Mouse (Mus musculus): ENCODE measurements at regions not wholly inside any gene's neighbourhood (a gene's known extent, or its start where the extent isn't known, plus 50 kb on each side); places are given as distances from the start of the nearest gene placed in this dataset.

- no peak for DNase-seq
Measured at GRCm38 (mm10) chr1:144316251-144316650, 67.2 kb upstream of the Rgs1 start.

GRCm38 (mm10) chr1:144314382-144314781, 65.3 kb upstream of the Rgs1 start:
- no peak for DNase-seq

- no peak for DNase-seq
Measured at GRCm38 (mm10) chr1:144313318-144313717, 64.3 kb upstream of the Rgs1 start.

GRCm38 (mm10) chr1:144309901-144310300, 60.9 kb upstream of the Rgs1 start:
- DNase-seq: no peak

DNA sequence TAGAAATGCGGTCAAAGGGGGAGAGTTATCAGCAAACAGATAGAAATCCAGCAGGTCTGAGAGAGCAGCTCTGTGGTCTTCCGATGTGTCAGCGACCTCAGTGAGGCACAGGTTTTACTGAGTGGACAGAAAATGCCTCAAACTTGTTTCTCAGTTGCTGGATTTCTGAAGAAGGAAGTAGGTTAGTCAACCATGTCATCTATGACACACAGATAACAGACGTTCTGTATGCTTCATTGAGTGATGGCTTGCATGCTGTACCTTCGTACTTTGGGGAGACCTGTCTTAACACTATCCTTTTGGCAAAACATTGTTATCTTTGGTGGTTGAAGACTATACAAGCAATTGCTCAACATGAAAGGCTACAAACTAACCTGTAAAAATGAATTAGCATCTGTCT, 59.3 kb upstream of the Rgs1 start:
- DNase-seq: no peak

DNA sequence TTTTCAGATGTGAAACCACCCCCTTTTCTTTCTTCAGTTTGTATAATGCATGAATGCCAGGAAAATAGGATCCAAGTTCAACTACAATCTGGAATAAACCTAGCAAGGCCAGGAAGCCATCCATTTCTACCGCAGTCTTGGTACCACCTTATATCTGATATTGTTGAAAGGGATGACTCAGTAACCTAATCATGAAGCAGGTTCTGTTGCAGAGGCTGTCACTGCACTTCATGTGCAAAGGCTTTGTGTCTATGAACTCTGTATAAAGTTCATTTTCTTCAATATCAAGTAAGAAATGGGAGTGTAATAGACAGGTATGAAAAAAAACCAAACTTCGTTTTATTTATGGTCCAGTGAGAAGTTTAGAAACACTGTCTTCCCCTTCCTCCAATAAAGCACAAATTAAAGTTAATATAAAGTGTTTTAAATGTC, 58.8 kb upstream of the Rgs1 start:
- no peak for DNase-seq

DNA sequence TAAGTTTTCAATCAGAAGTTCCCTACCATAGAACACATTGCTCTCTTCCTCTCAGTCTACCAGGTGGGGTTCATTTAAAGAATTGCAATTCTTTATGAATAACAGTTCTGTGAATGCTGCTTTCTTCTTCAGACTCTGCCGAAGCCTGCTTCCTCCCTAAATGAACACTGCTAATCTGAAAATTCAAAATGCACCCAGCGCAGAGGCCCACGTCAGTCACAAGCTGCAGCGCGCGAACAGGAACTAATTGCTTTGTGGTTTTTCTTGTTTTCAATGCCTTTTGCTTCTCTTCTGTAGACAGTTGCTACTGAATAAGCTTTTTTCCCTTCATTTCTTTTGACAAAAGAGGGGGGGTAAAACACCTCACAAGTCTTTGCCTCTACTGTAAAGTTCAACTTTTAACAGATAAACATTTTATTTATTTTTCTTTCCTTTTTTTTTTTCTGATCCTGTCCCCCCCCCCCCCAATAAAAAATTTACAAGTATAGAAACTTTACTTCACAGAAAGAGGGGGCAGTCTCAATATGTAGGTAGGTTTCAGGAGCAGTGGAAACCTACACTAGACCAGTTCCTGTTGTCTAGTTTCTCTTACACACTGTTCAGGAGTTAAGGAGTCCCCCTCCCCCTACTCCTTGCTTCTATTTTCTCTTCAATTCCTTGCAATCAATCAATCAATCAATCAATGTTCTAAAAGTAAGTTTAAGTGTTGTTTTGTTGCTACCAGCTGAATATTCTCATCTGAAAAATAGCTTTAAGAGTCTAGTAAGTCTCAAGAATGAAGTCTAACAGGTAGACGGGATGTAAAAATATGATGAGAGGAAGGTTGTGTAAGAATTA, 58.2 kb upstream of the Rgs1 start:
- DNase-seq: no peak

GRCm38 (mm10) chr1:144306284-144306683, 57.2 kb upstream of the Rgs1 start:
- DNase-seq: no peak

DNA sequence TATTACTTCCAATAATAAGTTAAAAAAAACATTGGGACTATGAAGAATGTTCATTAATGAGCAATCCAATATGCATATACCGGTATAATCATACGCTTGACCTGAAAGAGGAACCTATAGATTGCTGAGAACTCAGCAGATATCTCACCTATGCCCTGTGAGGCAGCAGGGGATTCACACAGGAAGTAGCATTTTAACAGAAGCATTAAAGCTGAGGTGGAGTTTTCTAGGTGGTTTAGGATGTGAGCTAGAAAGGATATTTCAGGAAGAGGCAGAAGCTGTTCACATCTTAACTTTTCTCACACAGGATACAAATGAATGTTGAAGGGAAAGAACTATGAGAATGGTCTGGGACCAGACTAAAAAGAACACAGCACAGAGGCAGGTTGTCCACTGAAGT, 51.6 kb upstream of the Rgs1 start:
- no peak for DNase-seq

Data from layer of hippocampus, postnatal 36 days (tissue).